Mouse (Mus musculus) kidney, adult 18-20 months (tissue): ENCODE results near the gene Gm21974.
"Not testable (repeated sequence)": the region's sequence is repeated elsewhere in the genome, so short reads cannot be mapped to it uniquely, and the experiment has no call there.

Experiments
- DNase-seq: peaks from one replicate; pipeline ENCODE4 v3.0.0; 2021

The Gm21974 gene

DNA sequence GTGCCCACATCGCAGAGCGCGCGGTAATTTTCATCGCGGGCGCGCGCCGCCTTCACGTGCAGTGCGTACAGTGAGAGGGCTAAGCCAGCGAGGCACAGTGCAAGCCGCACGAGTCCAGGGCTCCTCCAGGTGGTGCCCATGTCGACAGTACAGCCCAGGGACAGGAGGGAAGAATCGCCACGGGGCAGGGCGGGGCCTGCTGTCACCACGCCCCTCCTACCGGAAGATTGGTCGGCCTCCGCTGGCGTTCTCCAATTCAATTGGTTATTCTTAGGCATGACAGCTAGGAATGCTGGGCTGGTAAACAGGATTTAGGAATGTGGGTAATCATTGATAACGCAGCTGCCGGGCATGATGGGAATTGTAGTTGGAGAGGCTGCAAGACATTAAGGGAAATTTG, at the start of gene Gm21974, which contains the start of gene Vkorc1:
Gene Gm21974 (minus strand): TSS at position 13 of the 400 bp plus-strand sequence.
Gene Vkorc1 (minus strand): TSS at position 176 of the 400 bp plus-strand sequence.
- DNase-seq: peak; percentile 98

DNA sequence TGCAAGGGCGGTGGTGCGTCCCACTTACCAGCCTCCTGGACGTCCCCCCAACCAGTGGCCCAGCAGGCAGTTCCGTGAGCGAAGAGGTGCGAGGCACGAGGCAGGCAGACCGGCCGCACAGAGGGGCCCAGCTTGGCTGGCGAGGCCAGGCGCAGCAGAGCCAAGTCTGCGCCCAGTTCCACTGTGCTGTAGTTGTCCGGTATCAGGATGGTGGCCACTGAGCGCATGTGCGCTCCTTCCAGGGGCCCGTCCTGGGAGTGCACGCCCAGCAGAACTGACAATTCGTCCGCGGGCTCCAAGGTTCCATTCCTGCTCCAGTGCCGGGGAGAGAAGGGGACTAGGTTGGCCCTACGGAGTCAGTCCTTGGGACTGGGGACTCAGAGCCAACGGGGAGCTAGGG, 49.4 kb upstream of the Gm21974 start:
- no peak for DNase-seq

DNA sequence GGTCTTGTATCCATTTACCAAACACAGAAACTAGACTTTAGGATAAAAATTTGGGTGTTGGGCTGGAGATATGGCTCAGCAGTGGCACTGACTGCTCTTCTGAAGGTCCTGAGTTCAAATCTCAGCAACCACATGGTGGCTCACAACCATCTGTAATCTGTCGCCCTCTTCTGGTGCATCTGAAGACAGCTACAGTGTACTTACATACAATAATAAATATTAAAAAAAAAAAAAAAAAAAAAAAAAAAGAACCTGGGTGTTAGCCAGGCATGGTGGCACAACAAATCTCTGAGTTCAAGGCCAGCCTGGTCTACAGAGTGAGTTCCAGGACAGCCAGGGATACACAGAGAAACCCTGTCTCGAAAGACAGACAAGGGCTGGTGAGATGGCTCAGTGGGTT, 46.8 kb upstream of the Gm21974 start:
- not testable (repeated sequence) for DNase-seq

DNA sequence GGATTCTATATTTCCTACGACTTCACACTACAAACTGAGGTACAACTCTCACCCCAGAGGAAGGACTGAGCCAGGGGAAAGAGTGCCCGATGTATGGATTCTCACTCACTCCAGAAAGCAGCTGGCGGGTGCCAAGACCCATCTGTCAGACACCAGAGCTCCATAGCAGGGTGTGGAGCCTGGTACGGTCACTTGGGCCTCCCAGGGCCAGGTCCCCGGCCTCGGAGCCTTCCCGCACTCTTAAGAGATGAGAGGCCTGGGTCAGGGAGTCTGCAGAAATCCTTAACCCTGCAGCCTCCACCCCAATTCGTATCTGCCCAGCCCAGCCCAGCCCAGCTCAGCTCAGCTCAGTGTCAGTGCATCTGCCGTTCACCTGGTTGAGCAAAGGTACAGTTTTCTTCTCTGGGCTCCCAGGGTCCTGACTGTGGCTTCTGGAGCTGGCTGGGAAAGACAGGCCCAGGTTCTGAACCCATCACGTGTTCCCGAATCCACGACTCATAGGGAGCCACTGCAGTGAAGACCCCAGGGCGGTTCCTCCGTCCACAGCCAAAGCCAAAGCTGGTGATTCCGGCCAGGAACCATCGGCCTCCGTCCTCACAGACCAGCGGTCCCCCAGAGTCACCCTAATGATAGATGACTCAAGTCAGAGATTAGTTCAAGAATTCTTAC, 41.1 kb upstream of the Gm21974 start:
- DNase-seq: no peak

DNA sequence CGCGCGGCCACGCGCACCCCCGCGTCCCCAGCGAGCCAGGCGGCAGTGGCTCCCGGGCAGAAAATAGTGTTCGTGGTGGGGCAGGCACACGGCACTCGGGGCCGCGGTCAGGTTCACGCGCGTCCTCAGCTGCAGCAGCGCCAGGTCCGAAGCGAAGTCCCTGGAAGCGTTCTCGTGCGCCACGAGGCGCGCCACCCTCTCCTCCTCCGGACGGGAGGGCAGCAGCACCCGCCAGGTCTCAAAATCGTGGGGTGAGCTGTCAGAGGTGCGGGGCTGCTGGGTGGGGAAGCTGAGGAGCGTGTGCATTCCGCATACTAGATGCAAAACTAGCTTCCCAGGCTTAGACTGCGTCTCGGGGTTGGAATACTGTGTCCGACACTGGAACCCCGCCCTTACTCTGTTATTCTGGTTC, 40.5 kb upstream of the Gm21974 start:
- DNase-seq: no peak

DNA sequence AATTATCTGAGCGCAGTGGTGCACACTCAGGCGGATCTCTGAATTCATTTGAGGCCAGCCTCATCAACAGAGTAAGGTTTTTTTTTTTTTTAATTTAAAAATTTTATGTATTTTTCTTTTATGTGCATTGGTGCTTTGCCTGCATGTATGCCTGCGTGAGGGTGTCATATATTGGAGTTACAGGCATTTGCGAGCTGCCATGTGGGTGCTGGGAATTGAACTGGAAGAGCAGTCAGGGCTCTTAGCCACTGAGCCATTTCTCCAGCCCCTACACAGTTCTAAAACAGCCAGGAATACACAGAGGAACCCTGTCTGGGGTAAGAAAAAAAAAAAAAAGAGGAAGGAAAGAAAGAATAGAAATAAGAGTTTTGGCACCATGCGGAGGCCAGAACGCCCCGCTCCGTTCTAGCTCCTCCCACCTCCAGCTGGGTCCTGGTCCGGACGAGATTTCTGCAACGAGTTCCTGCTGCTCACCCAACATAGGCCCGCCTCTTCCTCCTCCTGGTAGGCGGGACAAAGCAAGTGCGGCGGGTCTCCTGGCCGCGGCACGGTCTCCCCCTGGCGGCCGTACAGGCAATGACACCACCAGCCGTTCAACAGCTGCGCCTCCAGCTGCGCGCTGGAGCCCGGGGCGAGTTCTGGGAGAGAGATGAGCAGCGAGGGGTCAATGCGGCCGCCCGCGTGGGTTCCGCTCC, 39.9 kb upstream of the Gm21974 start:
- DNase-seq: peak; percentile 96

DNA sequence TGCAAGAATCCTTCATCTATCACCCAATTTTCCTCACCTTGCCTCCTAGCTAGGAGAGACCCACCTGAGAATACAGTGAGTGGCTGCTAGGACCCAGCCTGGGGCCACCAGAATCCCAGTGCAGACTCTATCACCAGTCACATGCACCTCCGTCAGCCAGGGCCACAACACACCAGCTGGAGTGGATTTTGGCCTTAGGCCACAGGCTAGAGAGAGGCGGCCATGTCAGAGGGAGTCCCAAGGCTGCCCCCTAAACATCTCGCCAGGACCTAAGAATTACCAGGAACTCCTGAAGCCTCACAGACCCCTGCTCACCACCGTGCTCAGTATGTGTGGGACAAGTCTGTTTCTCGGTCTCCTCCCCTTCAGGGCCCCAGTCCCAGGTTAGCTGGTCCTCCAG, 38.8 kb upstream of the Gm21974 start:
- DNase-seq: no peak

DNA sequence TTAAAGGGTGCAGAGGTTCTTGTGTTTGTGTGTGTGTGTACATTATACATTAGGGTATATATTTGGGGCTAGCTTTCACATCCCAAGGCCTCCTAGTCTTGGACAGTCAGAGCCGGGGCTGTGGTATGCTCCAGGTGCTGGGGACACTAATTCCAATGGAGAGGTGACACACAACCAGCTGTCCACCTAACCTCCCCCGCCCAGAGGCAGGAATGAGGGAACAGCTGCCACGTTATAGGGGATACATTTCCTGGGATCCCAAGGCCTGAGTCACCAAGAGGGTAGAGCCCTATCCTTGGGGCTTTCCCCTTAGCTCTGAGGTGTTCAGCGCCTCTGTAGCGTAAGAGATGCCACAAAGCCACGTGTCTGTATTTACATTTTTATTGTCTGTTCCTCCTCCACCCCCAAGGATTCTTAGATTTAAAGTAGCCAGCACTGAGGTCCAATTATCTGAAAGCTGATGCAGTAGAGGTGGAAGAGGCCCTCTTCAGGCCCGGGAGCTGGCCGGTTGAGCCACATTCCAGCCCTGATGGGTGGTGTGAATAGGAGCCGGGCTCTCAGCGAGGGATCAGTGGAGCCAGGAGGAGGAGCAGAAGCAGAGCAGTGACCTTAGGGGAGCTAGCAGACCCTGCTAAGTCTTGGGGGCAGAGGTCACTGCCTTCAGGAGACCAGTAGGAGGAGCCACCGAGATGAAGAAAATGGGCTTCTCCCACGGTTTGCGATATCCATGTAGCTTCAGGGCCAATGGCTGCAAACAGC, 37.2 kb upstream of the Gm21974 start:
- DNase-seq: peak; percentile 48

DNA sequence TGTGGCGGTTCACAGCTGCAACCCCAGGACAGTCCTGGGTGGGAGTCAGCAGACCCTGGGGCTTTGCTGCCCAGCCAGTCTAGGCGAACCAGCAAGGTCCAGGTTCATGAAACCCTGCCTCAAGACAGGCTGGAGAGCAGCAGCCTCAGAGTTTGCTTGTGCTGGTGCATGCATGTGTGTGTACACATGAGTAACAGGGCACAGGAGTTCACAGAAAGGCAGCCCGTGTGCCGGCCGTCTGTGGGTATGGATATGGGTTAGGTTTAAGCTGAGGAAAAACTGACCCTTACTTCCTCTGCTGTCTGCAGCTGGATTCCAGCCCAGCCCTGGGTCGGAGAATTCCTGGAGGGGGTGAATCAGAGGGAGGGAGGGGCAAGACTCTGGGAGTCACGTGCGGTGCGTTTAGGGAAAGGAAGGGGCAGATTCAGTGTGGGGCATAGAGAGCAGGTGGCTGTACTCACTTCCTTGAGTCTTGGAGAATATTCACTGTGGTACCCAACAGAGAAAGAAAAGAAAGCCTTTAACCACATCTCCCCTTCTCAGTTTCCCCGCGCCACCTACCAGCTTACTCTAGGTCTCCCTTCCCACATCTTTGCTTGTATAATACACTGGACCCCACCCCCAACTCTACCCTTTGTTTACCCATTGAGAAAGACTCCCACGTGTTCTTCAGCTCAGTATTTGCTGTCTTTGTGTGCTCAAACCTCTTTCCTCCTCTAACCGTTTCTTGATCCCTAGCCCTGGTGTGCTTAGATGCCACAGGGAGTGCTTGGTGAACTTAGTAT, 36.3 kb upstream of the Gm21974 start:
- DNase-seq: peak; percentile 74

DNA sequence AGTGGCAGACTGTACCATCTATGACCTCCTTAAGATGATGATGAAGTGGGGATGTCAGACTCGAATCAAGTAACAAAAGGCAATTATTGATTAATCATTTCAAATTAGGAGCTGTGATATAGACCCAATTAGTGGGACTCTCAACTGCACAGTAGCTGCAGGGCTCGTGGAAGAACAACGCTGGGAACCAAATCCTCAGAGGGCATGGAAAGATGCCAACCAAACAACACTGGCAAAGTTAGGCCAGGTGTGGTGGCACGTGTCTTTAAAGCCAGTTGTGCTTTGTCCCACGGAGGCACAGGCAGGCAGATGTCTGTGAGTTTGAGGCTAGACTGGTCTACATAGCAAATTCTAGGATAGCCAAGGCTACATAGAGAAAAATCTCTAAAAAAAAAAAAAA, 35.4 kb upstream of the Gm21974 start:
- peak; percentile 25 for DNase-seq

DNA sequence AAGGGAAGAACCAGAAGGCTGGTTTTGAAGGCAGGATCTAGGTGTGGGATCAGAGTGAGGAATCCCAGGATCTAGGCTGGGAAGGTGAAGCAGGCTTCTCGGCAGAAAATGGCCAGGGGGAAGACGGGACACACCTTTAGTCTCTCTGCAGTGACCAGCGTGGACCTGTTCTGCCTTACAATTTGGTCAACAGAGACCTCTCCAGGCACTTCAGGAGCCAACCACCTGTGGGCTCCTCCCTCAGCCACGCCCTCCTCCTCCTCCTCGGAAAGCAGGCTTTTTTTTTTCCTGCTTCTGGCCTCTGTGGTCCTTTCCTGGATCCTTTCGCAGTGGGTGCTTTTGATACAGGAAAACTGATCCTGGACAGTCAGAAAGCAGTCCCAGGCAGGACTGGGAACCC, 34.7 kb upstream of the Gm21974 start, which contains the start of gene Prss8:
Gene Prss8 (minus strand): TSS at position 182 of the 400 bp plus-strand sequence.
- peak; percentile 92 for DNase-seq

DNA sequence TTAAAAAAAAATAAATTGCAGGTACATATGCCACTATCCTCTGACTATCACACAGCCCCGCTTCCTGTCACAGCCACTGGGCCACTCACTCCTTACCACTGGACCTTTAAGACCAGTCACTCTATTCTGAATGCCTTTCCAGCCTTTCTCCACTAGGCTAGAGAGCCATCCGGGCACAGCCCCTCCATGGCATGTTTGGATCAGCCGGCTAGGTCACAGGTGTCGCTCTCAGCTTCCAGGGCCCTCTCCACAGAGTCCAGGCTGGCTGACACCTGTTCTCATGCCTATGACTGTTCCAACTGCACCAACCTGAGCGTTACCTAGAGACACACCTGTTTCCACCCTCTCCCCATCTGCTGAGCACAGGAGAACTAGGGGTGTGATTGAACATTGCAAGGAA, 33.3 kb upstream of the Gm21974 start:
- peak; percentile 58 for DNase-seq

DNA sequence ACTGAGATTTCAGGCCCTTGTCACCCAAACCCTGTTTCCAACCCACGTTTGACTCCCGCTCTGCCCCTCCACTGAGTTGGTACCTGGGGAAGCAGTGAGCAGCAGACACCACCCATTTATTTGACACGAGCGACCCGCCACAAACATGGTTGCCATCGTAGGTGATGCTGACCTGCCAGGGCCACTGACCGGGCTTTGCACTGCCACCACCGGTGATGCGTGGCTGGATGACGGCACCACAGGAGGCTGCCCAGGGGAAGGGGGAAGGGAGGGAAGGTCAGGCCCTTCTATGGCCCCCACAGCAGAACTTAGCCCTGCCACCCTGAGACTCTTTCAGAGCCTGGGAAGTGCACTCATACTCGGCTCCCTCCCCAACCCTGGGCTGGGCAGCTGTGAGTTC, 32.5 kb upstream of the Gm21974 start:
- DNase-seq: peak; percentile 54

DNA sequence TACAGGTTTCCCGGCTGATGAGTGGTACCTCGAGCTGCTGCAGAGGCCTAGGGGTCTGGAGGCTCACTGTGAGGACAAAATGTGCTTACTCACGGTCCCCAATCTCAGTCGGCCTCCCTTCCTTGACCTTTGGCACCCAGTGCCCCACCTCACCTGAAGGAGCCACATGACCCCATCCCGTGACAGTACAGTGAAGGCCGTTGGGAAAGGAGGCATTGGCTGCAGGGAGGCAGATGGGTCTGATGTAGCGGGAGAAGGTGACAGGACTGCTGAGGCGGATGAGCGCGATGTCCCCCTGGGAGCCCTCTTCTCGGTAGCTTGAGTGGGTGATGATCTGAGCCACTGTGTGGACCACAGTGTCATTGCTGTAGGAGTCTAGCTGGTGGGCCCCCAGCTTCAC, 31.6 kb upstream of the Gm21974 start:
- peak; percentile 82 for DNase-seq

DNA sequence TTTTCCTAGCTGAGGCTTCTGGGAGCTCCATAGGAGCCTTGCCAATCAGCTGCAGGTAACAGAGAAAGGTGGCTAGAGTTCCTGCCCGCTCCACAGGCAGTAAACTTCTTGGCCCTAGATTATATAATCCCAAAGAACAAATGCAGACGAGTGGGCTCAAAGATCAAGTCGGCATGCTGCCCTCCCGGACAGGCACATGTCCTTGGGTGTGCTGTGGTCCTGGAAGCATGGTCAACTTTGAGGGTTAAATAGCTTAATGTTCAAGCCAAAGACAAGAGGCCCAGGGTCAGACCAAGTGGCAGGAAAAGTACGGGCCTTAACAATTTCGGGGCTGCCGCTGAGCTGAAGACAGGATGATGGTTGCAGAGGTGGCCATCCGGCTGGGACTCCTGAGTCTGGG, 30.8 kb upstream of the Gm21974 start:
- DNase-seq: peak; percentile 76

DNA sequence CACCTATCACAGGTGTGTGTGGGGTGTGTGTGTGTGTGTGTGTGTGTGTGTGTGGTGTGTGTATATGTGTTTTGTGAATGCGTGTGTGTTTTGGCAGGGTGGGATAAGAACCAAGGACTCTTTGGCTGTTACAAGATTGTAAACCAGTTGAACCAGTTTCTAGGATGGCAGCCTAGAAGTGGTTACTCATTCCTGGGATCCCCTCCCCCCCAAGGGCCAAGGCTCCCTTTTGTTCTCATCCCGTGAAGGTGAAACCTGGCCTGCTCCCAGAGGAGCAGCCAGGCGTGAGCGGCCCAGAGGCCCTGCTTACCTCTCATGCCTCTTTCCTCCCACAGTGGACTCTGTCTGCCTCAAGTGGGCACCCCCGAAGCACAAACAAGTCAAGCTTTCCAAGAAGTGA, 30.0 kb upstream of the Gm21974 start:
- peak; percentile 85 for DNase-seq

DNA sequence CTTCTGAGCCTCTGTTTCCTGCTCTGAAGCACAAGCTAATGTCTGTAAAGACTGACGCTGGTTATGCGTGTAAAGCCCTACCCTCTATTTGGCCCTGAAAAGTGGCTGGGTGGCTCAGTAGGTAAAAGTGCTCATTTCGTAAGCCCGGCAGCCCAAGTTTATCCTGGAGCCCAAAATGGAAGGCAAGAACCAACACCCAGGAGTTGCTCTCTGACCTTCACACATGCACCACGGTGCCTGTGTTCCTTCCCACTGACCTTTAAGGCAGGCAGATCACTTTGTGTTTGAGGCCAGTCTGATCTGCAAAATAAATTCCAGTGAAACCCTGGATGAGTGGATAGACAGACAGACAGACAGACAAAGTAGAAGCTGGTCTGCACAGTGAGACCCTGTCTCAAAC, 28.5 kb upstream of the Gm21974 start:
- DNase-seq: peak; percentile 44

DNA sequence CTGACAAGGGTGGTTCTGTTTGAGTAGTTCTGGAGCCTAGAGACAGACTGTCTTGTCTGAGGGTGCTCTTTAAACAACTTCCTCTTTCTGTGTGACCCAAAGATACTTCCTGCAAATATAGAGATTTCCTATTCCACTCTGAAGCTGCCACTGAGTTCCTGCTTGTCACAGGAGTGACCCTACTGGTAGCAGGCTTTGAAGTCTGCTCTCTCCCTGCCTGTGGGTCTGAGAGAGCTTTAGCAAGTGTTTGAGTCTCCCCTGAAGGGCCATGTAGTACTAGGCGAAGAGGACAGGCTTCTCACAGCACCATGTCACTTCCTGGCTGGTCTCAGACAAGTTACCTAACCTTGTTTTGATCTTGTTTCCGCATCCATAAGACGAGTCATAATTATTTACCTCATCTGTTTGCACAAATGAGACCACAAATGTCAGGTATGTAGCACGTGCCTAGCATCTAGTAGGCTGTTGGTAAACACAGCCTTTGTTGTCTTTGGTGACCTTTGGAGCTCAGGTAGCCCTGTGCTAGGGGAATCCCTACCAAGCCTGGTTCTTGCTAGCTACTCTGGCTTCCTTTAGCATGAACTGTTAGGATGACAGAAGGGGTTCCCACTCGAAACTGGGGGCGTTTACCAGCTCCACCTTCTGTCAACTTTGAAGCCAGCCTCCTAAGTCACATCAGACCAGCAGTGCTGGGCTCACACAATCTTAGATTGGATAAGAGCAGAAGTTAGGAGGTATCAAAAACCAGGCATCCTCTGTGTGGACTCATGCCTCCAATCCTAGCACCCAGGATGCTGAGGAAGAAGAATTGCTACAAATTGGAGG, 27.4 kb upstream of the Gm21974 start:
- DNase-seq: no peak

DNA sequence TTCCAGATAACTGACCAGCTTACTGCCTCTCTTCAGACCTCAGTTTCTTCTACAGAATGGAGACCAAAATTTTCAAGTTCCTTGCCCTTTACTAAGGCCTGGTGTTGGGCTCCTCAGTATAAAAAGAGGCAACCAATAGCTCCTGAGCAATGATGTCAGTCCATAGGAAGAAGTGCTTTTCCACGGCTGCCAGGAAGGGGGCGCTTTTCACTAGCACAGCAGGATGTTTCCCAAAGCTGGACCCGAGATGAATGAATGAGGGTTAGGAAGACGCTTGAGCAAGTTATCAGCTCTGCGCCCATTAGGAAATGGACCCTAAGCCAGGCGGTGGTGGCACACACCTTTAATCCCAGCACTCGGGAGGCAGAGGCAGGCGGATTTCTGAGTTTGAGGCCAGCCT, 26.3 kb upstream of the Gm21974 start:
- peak; percentile 53 for DNase-seq

DNA sequence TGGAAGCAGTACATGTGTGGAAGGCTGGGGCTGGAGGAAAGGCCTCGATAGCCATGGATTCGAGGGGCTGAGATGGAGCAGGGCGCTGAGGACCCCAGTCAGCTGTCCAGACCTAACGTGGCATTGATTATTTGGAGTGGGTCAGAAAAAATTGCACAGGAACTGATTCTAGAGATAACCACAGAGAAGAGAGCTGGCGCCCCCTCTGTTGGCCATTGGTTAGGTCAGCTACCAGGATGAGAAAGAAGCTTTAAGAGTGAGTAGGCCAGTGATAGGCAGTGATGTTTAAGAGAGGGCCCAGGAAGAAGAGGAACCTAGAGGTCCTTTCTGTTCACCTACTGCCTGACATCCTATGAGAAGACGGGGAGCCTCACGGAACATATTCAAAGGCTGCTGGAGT, 24.0 kb upstream of the Gm21974 start:
- DNase-seq: peak; percentile 36

DNA sequence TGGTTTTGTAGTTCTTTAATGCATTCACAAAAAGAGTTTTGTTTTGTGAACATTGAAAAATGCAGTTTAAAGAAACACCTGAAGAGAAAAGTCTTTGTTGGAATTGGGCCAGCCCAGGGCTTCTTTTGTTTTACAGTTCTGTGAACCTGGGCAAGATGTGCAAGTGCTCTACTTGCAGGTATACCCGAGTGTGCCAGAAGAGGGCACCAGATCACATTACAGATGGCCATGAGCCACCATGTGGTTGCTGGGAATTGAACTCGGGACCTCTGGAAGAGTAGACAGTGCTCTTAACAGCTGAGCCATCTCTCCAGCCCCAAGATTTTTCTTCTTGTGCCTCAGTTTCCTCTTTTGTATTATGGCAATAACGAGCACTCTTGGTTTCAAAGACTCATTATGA, 22.9 kb upstream of the Gm21974 start:
- peak; percentile 75 for DNase-seq

DNA sequence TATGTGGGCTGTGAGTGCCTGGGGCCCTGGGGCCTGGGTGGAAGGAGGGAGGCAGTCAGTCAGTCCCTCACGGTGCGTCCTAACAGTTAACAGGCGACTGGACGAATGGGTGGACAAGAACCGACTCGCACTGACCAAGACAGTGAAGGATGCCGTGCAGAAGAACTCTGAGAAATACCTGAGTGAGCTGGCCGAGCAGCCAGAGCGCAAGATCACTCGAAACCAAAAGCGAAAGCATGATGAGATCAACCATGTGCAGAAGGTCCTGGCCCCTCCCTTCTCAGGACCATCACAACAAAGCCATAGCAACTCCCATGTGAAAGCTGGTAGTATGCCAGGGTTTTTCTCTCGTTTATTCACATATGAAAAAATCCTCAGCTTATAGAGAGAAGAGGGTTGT, 20.0 kb upstream of the Gm21974 start:
- no peak for DNase-seq
